ENCODE assay signal across 23 mouse cellular contexts in the genomic region with DNA sequence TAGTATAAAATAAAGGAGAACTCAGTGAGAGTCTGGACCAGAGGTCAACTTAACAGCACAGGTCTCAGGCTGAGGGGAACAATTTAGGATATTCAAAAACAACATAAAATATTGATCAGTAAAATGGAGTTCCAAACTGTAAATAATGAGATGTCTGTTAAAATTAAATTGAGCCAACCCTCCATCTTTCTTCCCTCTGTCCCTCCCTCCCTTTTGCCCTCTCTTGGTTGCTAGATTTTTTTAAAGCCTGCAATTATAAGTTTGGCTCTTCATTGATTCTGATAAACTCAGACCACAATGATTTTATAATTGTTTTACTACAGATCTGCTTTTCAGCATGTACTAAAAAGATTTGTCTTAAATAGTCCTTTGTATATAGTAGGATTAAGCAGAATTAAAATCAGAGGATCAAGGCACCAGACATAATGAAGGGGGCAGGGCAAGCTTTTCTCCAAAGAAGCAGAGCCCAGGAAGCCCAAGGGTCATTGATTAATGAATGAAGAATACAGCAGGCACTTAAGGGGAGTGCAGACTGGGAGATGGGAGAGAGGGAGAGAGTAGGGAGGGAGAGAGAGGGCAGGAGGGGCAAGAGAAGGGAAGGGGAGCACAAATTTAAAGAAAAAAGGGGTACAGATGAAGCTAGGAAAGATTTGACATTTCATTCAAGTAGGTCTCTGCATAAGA.
DNase-seq lines count a peak whose midpoint lies in the region; ATAC-seq lines count a peak whose summit lies in the region.
"Had no signal": no experiment of that assay in that cellular context is flagged by ENCODE, and none has a peak within 500 bp of the region (broad histone marks: within the 10 kb centered on the region; RNA-seq: fewer than 3 reads in every experiment).

No protein-coding gene starts in this region.

- peak; percentile 82 for ATAC-seq in hindbrain, embryonic 11.5 days (ENCODE audit: low FRiP score)
- no peak for ATAC-seq in hindbrain, embryonic 14.5 days (ENCODE audit: low FRiP score)
- no peak for ATAC-seq in embryonic facial prominence, embryonic 14.5 days (ENCODE audit: low read depth)
- ATAC-seq in midbrain, embryonic 16.5 days: peak; percentile 70
- ATAC-seq: activated CD4-positive, CD25-positive, alpha-beta regulatory T cell, adult 4 months had no signal

- H3K9ac ChIP-seq in hindbrain, embryonic 11.5 days (ENCODE audit: low read depth, low read length): no peak overlapping the region
- no peak overlapping the region for H3K9ac ChIP-seq in hindbrain, embryonic 14.5 days
- no peak overlapping the region for H3K9ac ChIP-seq in embryonic facial prominence, embryonic 14.5 days (ENCODE audit: low read depth, low read length)
- H3K9ac ChIP-seq in midbrain, embryonic 16.5 days (ENCODE audit: low read depth, low read length): no peak overlapping the region
- H3K9ac ChIP-seq: heart, embryonic 15.5 days had no signal

- no peaks in the 10 kb centered on the region for H3K36me3 ChIP-seq in hindbrain, embryonic 11.5 days (ENCODE audit: control insufficient read depth, insufficient read depth, low read length)
- H3K36me3 ChIP-seq in hindbrain, embryonic 14.5 days (replicated peaks; ENCODE audit: control insufficient read depth, insufficient read depth): no peaks in the 10 kb centered on the region
- no peaks in the 10 kb centered on the region for H3K36me3 ChIP-seq in embryonic facial prominence, embryonic 14.5 days (ENCODE audit: control insufficient read depth, insufficient read depth, low read length)
- no peaks in the 10 kb centered on the region for H3K36me3 ChIP-seq in midbrain, embryonic 16.5 days (ENCODE audit: control insufficient read depth, insufficient read depth, low read length)
- H3K36me3 ChIP-seq: heart, embryonic 15.5 days; limb, embryonic 10.5 days had no signal

- intact Hi-C loops in left cerebral cortex, postnatal 10 days (cut with DNase I): no loop called here

- no peak overlapping the region for H3K4me3 ChIP-seq in hindbrain, embryonic 11.5 days (ENCODE audit: low read depth, low read length)
- no peak overlapping the region for H3K4me3 ChIP-seq in hindbrain, embryonic 14.5 days (replicated peaks; ENCODE audit: low read length)
- H3K4me3 ChIP-seq in embryonic facial prominence, embryonic 14.5 days (ENCODE audit: low read depth, low read length): no peak overlapping the region
- no peak overlapping the region for H3K4me3 ChIP-seq in midbrain, embryonic 16.5 days (ENCODE audit: low read depth, low read length)
- H3K4me3 ChIP-seq: gastrocnemius, adult 2 months; heart, embryonic 15.5 days; limb, embryonic 10.5 days had no signal

- no peaks in the 10 kb centered on the region for H3K27me3 ChIP-seq in hindbrain, embryonic 11.5 days (ENCODE audit: control insufficient read depth, insufficient read depth, low read length)
- H3K27me3 ChIP-seq in hindbrain, embryonic 14.5 days (ENCODE audit: control insufficient read depth, insufficient read depth, low read length): no peaks in the 10 kb centered on the region
- no peaks in the 10 kb centered on the region for H3K27me3 ChIP-seq in embryonic facial prominence, embryonic 14.5 days (replicated peaks; ENCODE audit: control insufficient read depth, insufficient read depth, low read length)
- H3K27me3 ChIP-seq in midbrain, embryonic 16.5 days (ENCODE audit: control insufficient read depth, insufficient read depth, low read depth, low read length): no peaks in the 10 kb centered on the region
- H3K27me3 ChIP-seq: heart, embryonic 15.5 days had no signal

- DNase-seq in hindbrain, embryonic 11.5 days (ENCODE audit: low spot score): no peak
- DNase-seq in hindbrain, embryonic 14.5 days (ENCODE audit: low spot score): no peak
- peak; percentile 17 for DNase-seq in embryo, embryonic 10.5 days (ENCODE audit: low spot score)
- DNase-seq in embryonic facial prominence, embryonic 14.5 days (ENCODE audit: low spot score): peak; percentile 3
- DNase-seq in left cerebral cortex, postnatal 10 days (ENCODE audit: extremely low spot score in 1 of 2, low spot score in 2 of 2): no peak
- DNase-seq in spleen, postnatal 4 days (ENCODE audit: low spot score in 2 of 2): no peak
- DNase-seq: adrenal gland, adult 8-10 months; cerebellum, adult 18-20 months; cerebellum, postnatal 14 days; gastrocnemius, adult 2 months; heart, postnatal 36 days; kidney, adult 11 months; layer of hippocampus, adult 9-11 months; liver; thymus, adult 2 months; thymus, postnatal 4 days had no signal

- no peak overlapping the region for H3K27ac ChIP-seq in hindbrain, embryonic 11.5 days (ENCODE audit: low read depth, low read length)
- H3K27ac ChIP-seq in hindbrain, embryonic 14.5 days: no peak overlapping the region
- H3K27ac ChIP-seq in embryonic facial prominence, embryonic 14.5 days (replicated peaks; ENCODE audit: low read depth, low read length): no peak overlapping the region
- peak overlapping the region; percentile 41; the same call in 1 of the 2 replicates for H3K27ac ChIP-seq in midbrain, embryonic 16.5 days (ENCODE audit: low read length)
- H3K27ac ChIP-seq: gastrocnemius, adult 2 months; heart, embryonic 15.5 days; kidney, postnatal 0 days; limb, embryonic 10.5 days; macrophage; stomach, postnatal 0 days had no signal

- H3K4me1 ChIP-seq in hindbrain, embryonic 11.5 days (replicated peaks; ENCODE audit: control insufficient read depth, insufficient read depth, low read length): no peaks in the 10 kb centered on the region
- no peaks in the 10 kb centered on the region for H3K4me1 ChIP-seq in hindbrain, embryonic 14.5 days (replicated peaks; ENCODE audit: control insufficient read depth, insufficient read depth, low read length)
- H3K4me1 ChIP-seq in embryonic facial prominence, embryonic 14.5 days (ENCODE audit: control insufficient read depth, insufficient read depth, low read length): no peaks in the 10 kb centered on the region
- peaks cover 5% of the 10 kb centered on the region for H3K4me1 ChIP-seq in midbrain, embryonic 16.5 days (ENCODE audit: control insufficient read depth, insufficient read depth, low read length)
- H3K4me1 ChIP-seq: heart, embryonic 15.5 days; limb, embryonic 10.5 days had no signal

- H3K9me3 ChIP-seq in hindbrain, embryonic 11.5 days (ENCODE audit: control insufficient read depth, low read length): no peaks in the 10 kb centered on the region
- no peaks in the 10 kb centered on the region for H3K9me3 ChIP-seq in hindbrain, embryonic 14.5 days (ENCODE audit: control insufficient read depth, low read length)
- H3K9me3 ChIP-seq in embryonic facial prominence, embryonic 14.5 days (ENCODE audit: control insufficient read depth, low read length): no peaks in the 10 kb centered on the region
- no peaks in the 10 kb centered on the region for H3K9me3 ChIP-seq in midbrain, embryonic 16.5 days (replicated peaks; ENCODE audit: control insufficient read depth, low read length, poor library complexity, severe bottlenecking)
- H3K9me3 ChIP-seq: heart, embryonic 15.5 days; limb, embryonic 10.5 days had no signal

- H3K4me2 ChIP-seq in hindbrain, embryonic 11.5 days (replicated peaks; ENCODE audit: low read depth, low read length): no peak overlapping the region
- no peak overlapping the region for H3K4me2 ChIP-seq in hindbrain, embryonic 14.5 days (replicated peaks)
- no peak overlapping the region for H3K4me2 ChIP-seq in embryonic facial prominence, embryonic 14.5 days (ENCODE audit: low read depth, low read length)
- H3K4me2 ChIP-seq in midbrain, embryonic 16.5 days (ENCODE audit: low read length): no peak overlapping the region
- H3K4me2 ChIP-seq: heart, embryonic 15.5 days had no signal

Comparison
In these comparisons a context has a peak if more than half of its experiments do, and no peak if none do; other contexts are left out.
1. ATAC-seq: peak in hindbrain, embryonic 11.5 days (single experiment) and midbrain, embryonic 16.5 days (single experiment); none in hindbrain, embryonic 14.5 days (single experiment) and embryonic facial prominence, embryonic 14.5 days (single experiment).
2. DNase-seq: peak in embryo, embryonic 10.5 days (single experiment) and embryonic facial prominence, embryonic 14.5 days (single experiment); none in hindbrain, embryonic 11.5 days (single experiment), hindbrain, embryonic 14.5 days (single experiment), left cerebral cortex, postnatal 10 days (0 of 2) and spleen, postnatal 4 days (0 of 2).